Mouse (Mus musculus) small intestine, adult 2 months (tissue): ENCODE results near the gene Guca1b. TPM values are rescaled to one million over a fixed set of nuclear protein-coding genes. Genes with fewer than 3 reads are reported as not detected.

Experiments
- H3K27ac ChIP-seq: fragments of 200-500 bp; 2 replicates; pipeline ENCODE4 v1.5.1; 2012; ENCODE audit warnings: low read depth, low read length, control low read depth, inconsistent platforms; ENCODE audit not compliant: insufficient read depth
- H3K27me3 ChIP-seq: fragments of 200-500 bp; 2 replicates; pipeline ENCODE4 v1.6.1; 2012; ENCODE audit warnings: mild to moderate bottlenecking, moderate library complexity, low read length, inconsistent platforms; ENCODE audit not compliant: control insufficient read depth, insufficient read depth
- H3K36me3 ChIP-seq: fragments of 200-500 bp; 2 replicates; pipeline ENCODE4 v1.6.1; 2012; ENCODE audit warnings: mild to moderate bottlenecking, low read length, control low read depth, inconsistent platforms; ENCODE audit not compliant: control insufficient read depth, insufficient read depth
- H3K4me1 ChIP-seq: fragments of 200-500 bp; 2 replicates; pipeline ENCODE4 v1.6.1; 2012; ENCODE audit warnings: low read length, inconsistent platforms, mixed read lengths; ENCODE audit not compliant: control insufficient read depth, insufficient read depth, insufficient read length
- H3K4me3 ChIP-seq: fragments of 200-500 bp; 2 replicates; pipeline ENCODE4 v1.5.1; 2012; ENCODE audit warnings: low read depth, mild to moderate bottlenecking, control low read depth, inconsistent platforms, low read length, moderate library complexity
- CTCF ChIP-seq: fragments of 200-500 bp; IDR thresholded peaks from 2 replicates; pipeline ENCODE4 v1.5.1; 2012; ENCODE audit warnings: low read depth, mild to moderate bottlenecking, control low read depth, inconsistent platforms, low read length, moderate library complexity, mixed read lengths; ENCODE audit not compliant: insufficient replicate concordance, insufficient read length; ENCODE audit errors: extremely low read depth
- POLR2A ChIP-seq: fragments of 200-500 bp; IDR thresholded peaks from 2 replicates; pipeline ENCODE4 v1.6.1; 2012; ENCODE audit warnings: low read depth, mild to moderate bottlenecking, control low read depth, inconsistent platforms, low read length, moderate library complexity
- WGBS: fragments of 180-500 bp; shearing (Covaris S2); methylation state at CpG from one replicate; pipeline ENCODE4 v1.1.7; 2018; 5-methylcytosine and 5-hydroxymethylcytosine counted together
- polyA plus RNA-seq: library from polyadenylated mRNA; depleted of rRNA; stranded (reverse); fragments of >200 nt; gene quantifications from 2 replicates; pipeline ENCODE4 v1.2.3, GENCODE M21; 2012; rRNA removed

The Guca1b gene
- polyA plus RNA-seq, 1 experiment = 0.56 TPM

GRCm38 (mm10) chr17:47442271-47442670, 57.1 kb downstream of the Guca1b start:
- no peak overlapping the region for H3K27ac ChIP-seq
- TF ChIP-seq POLR2A (no peak), CTCF (no peak)
- peaks cover 6% of the 10 kb centered on the region; the same call in 1 of the 2 replicates for H3K36me3 ChIP-seq
- H3K27me3 ChIP-seq = no peaks in the 10 kb centered on the region
- WGBS = 84% methylated on average over 3 of the region's 3 CpGs
- no peak overlapping the region for H3K4me3 ChIP-seq
- H3K4me1 ChIP-seq = peaks cover 46% of the 10 kb centered on the region

Other genes with a start within 250 kb of the Guca1b start
- gene Mrps10, start 16.5 kb upstream of the Guca1b start, polyA plus RNA-seq = 11.3 and 13.5 TPM in 2 replicates
- 2.1 and 2.5 TPM in 2 replicates for gene Guca1a, start 15.2 kb downstream of the Guca1b start, polyA plus RNA-seq
- 21.8 and 27.3 TPM in 2 replicates for gene AI661453, start 51.2 kb downstream of the Guca1b start, polyA plus RNA-seq
- 0.08 TPM in 1 of 2 replicates, not detected in the other for gene 1700001C19Rik, start 52.0 kb downstream of the Guca1b start, polyA plus RNA-seq
- 6.2 and 13.3 TPM in 2 replicates for gene Taf8, start 116.9 kb downstream of the Guca1b start, polyA plus RNA-seq
- gene Ccnd3, start 119.7 kb downstream of the Guca1b start, polyA plus RNA-seq = 49.9 and 54.9 TPM in 2 replicates
- 3.3 and 3.5 TPM in 2 replicates for gene Bysl, start 226.1 kb downstream of the Guca1b start, polyA plus RNA-seq
- gene Med20, start 226.2 kb downstream of the Guca1b start, polyA plus RNA-seq = 7.3 and 11.3 TPM in 2 replicates
- gene Gm20517, start 226.2 kb downstream of the Guca1b start, polyA plus RNA-seq = 0.88 and 1.7 TPM in 2 replicates
- 2.3 and 4.6 TPM in 2 replicates for gene Usp49, start 245.3 kb downstream of the Guca1b start, polyA plus RNA-seq